Mouse (Mus musculus): ENCODE results near the gene Lrrc2. TPM values are rescaled to one million over a fixed set of nuclear protein-coding genes. Genes with fewer than 3 reads are reported as not detected.

Lrrc2 gene
- polyA plus RNA-seq, 1 experiment = 0.84 TPM

DNA sequence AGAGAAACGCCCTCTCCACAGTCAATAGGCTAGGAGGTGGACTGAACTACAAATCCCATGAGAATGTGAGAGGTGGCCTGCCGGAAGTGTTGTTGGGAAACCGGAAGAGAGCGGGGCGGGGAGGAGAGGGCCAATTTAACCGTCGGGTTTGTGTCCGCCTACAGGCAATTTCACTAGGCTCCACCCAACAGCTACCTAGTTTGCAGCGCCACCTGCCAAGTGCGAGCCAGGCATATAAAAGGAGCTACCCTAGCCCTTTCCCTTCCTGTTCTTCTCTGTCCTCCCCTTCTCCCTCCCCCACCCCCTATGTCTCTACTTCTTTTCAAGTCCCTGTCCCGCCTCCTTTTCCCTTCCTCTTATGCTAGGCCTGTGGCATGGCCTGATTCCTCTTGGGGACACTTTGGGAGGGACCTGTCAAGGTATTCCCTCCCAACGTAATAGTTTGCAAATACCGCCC lies 43.4 kb downstream of the Lrrc2 start:
- 0 out of 2 replicates have a peak, but pooled peaks cover 3% of the 10 kb centered on the region for H3K4me1 ChIP-seq (ENCODE audit: control insufficient read depth, insufficient read depth, low read length)
- DNase-seq = peak; percentile 73
- H3K4me3 ChIP-seq (replicated peaks; ENCODE audit: extremely low read depth, low read depth, low read length) = peak overlapping the region; percentile 55
- 9% methylated on average over 13 of the region's 13 CpGs for WGBS
- TF ChIP-seq POLR2A (IDR thresholded peaks at IDR 0.05; ENCODE audit: borderline replicate concordance, extremely low read depth, low read depth, low read length) = peak; percentile 72; the same call in 1 of the 2 replicates
- TF ChIP-seq CTCF (IDR thresholded peaks at IDR 0.05; ENCODE audit: insufficient read depth, low read length) = peak; percentile 15; the same call in 1 of the 2 replicates

- H3K4me3 ChIP-seq (replicated peaks; ENCODE audit: extremely low read depth, low read depth, low read length) = no peak overlapping the region
- peaks cover 7% of the 10 kb centered on the region; the same call in 1 of the 2 replicates for H3K4me1 ChIP-seq (ENCODE audit: control insufficient read depth, insufficient read depth, low read length)
- peak; percentile 64 for DNase-seq
- 2% methylated on average over 5 of the region's 5 CpGs for WGBS
- TF ChIP-seq CTCF (IDR thresholded peaks at IDR 0.05; ENCODE audit: insufficient read depth, low read length) (peak; percentile 100), POLR2A (IDR thresholded peaks at IDR 0.05; ENCODE audit: borderline replicate concordance, extremely low read depth, low read depth, low read length) (no peak)
Observed at GRCm38 (mm10) chr9:110997245-110997644, 45.9 kb downstream of the Lrrc2 start.

DNA sequence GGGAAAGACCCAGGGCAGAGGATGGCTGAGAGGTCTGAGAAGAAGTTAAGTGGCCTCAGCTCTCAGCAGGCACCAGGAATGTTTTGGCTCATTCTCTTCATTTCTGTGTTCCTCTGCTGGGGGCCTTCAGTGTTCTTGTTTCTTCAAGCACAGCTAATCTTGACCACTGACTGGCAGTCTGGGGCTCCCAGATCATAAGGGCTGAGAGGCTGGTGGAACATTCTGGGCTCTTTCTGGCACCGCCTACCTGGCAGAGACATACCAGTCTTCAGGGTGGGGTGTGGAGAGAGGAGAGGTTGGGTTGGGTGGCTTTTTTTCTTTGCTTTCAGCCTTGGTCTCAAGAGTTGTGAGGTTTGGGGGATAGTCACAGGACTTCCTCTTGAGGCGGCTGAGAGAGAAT lies 47.7 kb downstream of the Lrrc2 start:
- no peak overlapping the region for H3K4me3 ChIP-seq (replicated peaks; ENCODE audit: extremely low read depth, low read depth, low read length)
- TF ChIP-seq CTCF (IDR thresholded peaks at IDR 0.05; ENCODE audit: insufficient read depth, low read length) (no peak), POLR2A (IDR thresholded peaks at IDR 0.05; ENCODE audit: borderline replicate concordance, extremely low read depth, low read depth, low read length) (no peak)
- WGBS = 33% methylated on average over 2 of the region's 2 CpGs
- H3K4me1 ChIP-seq (ENCODE audit: control insufficient read depth, insufficient read depth, low read length) = peaks cover 7% of the 10 kb centered on the region; the same call in 1 of the 2 replicates
- no peak for DNase-seq

- 41% methylated on average over 10 of the region's 10 CpGs for WGBS
- DNase-seq = peak; percentile 51
Observed at GRCm38 (mm10) chr9:110999856-111000255, 48.5 kb downstream of the Lrrc2 start.

GRCm38 (mm10) chr9:111001621-111002020 lies 50.3 kb downstream of the Lrrc2 start:
- WGBS = 85% methylated on average over 12 of the region's 12 CpGs

More at GRCm38 (mm10) chr9:110999856-111000255, 48.5 kb downstream of the Lrrc2 start:
- TF ChIP-seq POLR2A (IDR thresholded peaks at IDR 0.05; ENCODE audit: borderline replicate concordance, extremely low read depth, low read depth, low read length) = no peak
- no peak for TF ChIP-seq CTCF (IDR thresholded peaks at IDR 0.05; ENCODE audit: insufficient read depth, low read length)
- Histone ChIP-seq H3K4me3 (replicated peaks; ENCODE audit: extremely low read depth, low read depth, low read length) (no peak overlapping the region), H3K4me1 (ENCODE audit: control insufficient read depth, insufficient read depth, low read length) (peaks cover 7% of the 10 kb centered on the region; the same call in 1 of the 2 replicates)

GRCm38 (mm10) chr9:111003279-111003678 lies 51.9 kb downstream of the Lrrc2 start:
- DNase-seq = no peak
- TF ChIP-seq POLR2A (IDR thresholded peaks at IDR 0.05; ENCODE audit: borderline replicate concordance, extremely low read depth, low read depth, low read length) (no peak), CTCF (IDR thresholded peaks at IDR 0.05; ENCODE audit: insufficient read depth, low read length) (no peak)
- Histone ChIP-seq H3K4me3 (replicated peaks; ENCODE audit: extremely low read depth, low read depth, low read length) (no peak overlapping the region), H3K4me1 (ENCODE audit: control insufficient read depth, insufficient read depth, low read length) (peaks cover 7% of the 10 kb centered on the region; the same call in 1 of the 2 replicates)
- 85% methylated on average over 9 of the region's 9 CpGs for WGBS

More at GRCm38 (mm10) chr9:111001621-111002020, 50.3 kb downstream of the Lrrc2 start:
- no peak for DNase-seq
- H3K4me1 ChIP-seq (ENCODE audit: control insufficient read depth, insufficient read depth, low read length) = peaks cover 7% of the 10 kb centered on the region; the same call in 1 of the 2 replicates
- H3K4me3 ChIP-seq (replicated peaks; ENCODE audit: extremely low read depth, low read depth, low read length) = no peak overlapping the region
- no peak for TF ChIP-seq CTCF (IDR thresholded peaks at IDR 0.05; ENCODE audit: insufficient read depth, low read length)
- no peak for TF ChIP-seq POLR2A (IDR thresholded peaks at IDR 0.05; ENCODE audit: borderline replicate concordance, extremely low read depth, low read depth, low read length)

- no peak for DNase-seq
- Histone ChIP-seq H3K4me3 (replicated peaks; ENCODE audit: extremely low read depth, low read depth, low read length) (no peak overlapping the region), H3K4me1 (ENCODE audit: control insufficient read depth, insufficient read depth, low read length) (no peaks in the 10 kb centered on the region)
- 93% methylated on average over 2 of the region's 2 CpGs for WGBS
- TF ChIP-seq POLR2A (IDR thresholded peaks at IDR 0.05; ENCODE audit: borderline replicate concordance, extremely low read depth, low read depth, low read length) = no peak
- TF ChIP-seq CTCF (IDR thresholded peaks at IDR 0.05; ENCODE audit: insufficient read depth, low read length) = no peak
Observed at GRCm38 (mm10) chr9:111006544-111006943, 55.2 kb downstream of the Lrrc2 start.

GRCm38 (mm10) chr9:111009763-111010162 lies 58.4 kb downstream of the Lrrc2 start:
- H3K4me3 ChIP-seq (replicated peaks; ENCODE audit: extremely low read depth, low read depth, low read length) = no peak overlapping the region
- H3K4me1 ChIP-seq (ENCODE audit: control insufficient read depth, insufficient read depth, low read length) = peaks cover 6% of the 10 kb centered on the region; the same call in 1 of the 2 replicates
- 55% methylated on average over 3 of the region's 3 CpGs for WGBS
- no peak for DNase-seq
- TF ChIP-seq POLR2A (IDR thresholded peaks at IDR 0.05; ENCODE audit: borderline replicate concordance, extremely low read depth, low read depth, low read length) (no peak), CTCF (IDR thresholded peaks at IDR 0.05; ENCODE audit: insufficient read depth, low read length) (no peak)

DNA sequence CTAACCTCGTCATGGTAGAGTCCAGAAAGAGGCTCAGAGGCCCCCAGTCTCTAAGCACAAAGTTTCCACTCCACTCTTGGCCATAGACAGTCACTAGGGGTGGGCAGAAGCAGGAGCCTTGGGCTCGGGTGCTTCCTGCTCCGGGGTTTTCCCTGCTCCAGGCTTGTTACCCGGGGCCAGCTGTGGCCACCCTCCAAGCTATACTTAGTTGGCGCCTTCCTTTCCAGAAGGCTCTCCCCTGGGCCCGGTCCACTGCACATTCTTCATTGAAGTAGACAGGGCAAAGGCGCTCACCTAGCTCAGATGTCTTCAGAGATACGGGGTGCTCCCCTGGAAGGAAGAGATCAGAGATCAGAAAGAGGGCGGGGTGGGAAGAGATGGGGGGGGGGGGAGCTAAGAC lies 60.2 kb downstream of the Lrrc2 start:
- no peak overlapping the region for H3K4me3 ChIP-seq (replicated peaks; ENCODE audit: extremely low read depth, low read depth, low read length)
- no peak for DNase-seq
- 49% methylated on average over 9 of the region's 9 CpGs for WGBS
- no peak for TF ChIP-seq POLR2A (IDR thresholded peaks at IDR 0.05; ENCODE audit: borderline replicate concordance, extremely low read depth, low read depth, low read length)
- TF ChIP-seq CTCF (IDR thresholded peaks at IDR 0.05; ENCODE audit: insufficient read depth, low read length) = no peak
- H3K4me1 ChIP-seq (ENCODE audit: control insufficient read depth, insufficient read depth, low read length) = peaks cover 6% of the 10 kb centered on the region; the same call in 1 of the 2 replicates

GRCm38 (mm10) chr9:111012041-111012440 lies 60.7 kb downstream of the Lrrc2 start:
- Histone ChIP-seq H3K4me1 (ENCODE audit: control insufficient read depth, insufficient read depth, low read length) (peaks cover 6% of the 10 kb centered on the region; the same call in 1 of the 2 replicates), H3K4me3 (replicated peaks; ENCODE audit: extremely low read depth, low read depth, low read length) (no peak overlapping the region)
- TF ChIP-seq CTCF (IDR thresholded peaks at IDR 0.05; ENCODE audit: insufficient read depth, low read length) (no peak), POLR2A (IDR thresholded peaks at IDR 0.05; ENCODE audit: borderline replicate concordance, extremely low read depth, low read depth, low read length) (no peak)
- 50% methylated on average over 3 of the region's 3 CpGs for WGBS
- DNase-seq = no peak
